ENCODE assay signal across 8 mouse cellular contexts in the genomic region with DNA sequence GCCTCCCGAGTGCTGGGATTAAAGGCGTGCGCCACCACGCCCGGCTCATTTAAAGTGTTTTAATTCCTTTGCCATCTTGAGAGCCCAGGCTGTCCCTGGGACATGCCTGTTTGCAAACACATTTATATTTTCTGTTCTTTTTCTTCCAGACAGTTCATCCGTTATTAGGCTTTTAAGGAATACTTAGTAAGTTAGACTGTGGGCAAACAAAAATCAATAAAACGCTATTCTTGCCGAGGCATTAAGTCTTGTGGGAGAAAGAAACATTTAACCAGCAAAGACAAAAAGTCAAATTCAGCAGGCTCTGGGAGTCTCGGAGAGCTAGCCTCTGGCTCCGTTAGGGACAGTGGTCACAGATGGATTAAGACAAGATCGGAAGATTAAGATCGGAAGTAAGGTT. TPM values are rescaled to one million over a fixed set of nuclear protein-coding genes. Genes with fewer than 3 reads are reported as not detected.
DNase-seq lines count a peak whose midpoint lies in the region; ATAC-seq and TF ChIP-seq lines count a peak whose summit lies in the region.
"Had no signal": no experiment of that assay in that cellular context is flagged by ENCODE, and none has a peak within 500 bp of the region (broad histone marks: within the 10 kb centered on the region; RNA-seq: fewer than 3 reads in every experiment).

No protein-coding gene starts in this region.

- intact Hi-C loops in heart, postnatal 36 days (cut with DNase I) = loop anchor here (10.0 kb wide), 1 partner anchor 207 kb away; the partner anchor contains the start of gene Yeats4

- H3K27ac ChIP-seq in heart, postnatal 0 days (ENCODE audit: low read depth) = no peak overlapping the region
- H3K27ac ChIP-seq in stomach, embryonic 14.5 days (ENCODE audit: low read length) = no peak overlapping the region
- H3K27ac ChIP-seq in stomach, postnatal 0 days (replicated peaks) = no peak overlapping the region
- no peak overlapping the region for H3K27ac ChIP-seq in liver, embryonic 13.5 days
- H3K27ac ChIP-seq: heart, embryonic 10.5 days had no signal

- no peaks in the 10 kb centered on the region for H3K9me3 ChIP-seq in heart, postnatal 0 days (replicated peaks; ENCODE audit: control insufficient read depth, low read length)
- no peaks in the 10 kb centered on the region for H3K9me3 ChIP-seq in stomach, embryonic 14.5 days (ENCODE audit: control insufficient read depth, low read depth, low read length)
- H3K9me3 ChIP-seq in stomach, postnatal 0 days (ENCODE audit: control insufficient read depth, low read length) = no peaks in the 10 kb centered on the region
- H3K9me3 ChIP-seq in liver, embryonic 13.5 days (replicated peaks) = no peaks in the 10 kb centered on the region
- H3K9me3 ChIP-seq: heart, embryonic 10.5 days had no signal

- 71% methylated on average over 12 of the region's 12 CpGs for WGBS in heart, postnatal 0 days
- WGBS in stomach, embryonic 14.5 days = 62% methylated on average over 12 of the region's 12 CpGs
- WGBS in stomach, postnatal 0 days = 62% methylated on average over 12 of the region's 12 CpGs
- 68% methylated on average over 12 of the region's 12 CpGs for WGBS in liver, embryonic 13.5 days (ENCODE audit: insufficient replicate concordance)

- H3K27me3 ChIP-seq in heart, postnatal 0 days (ENCODE audit: control insufficient read depth, insufficient read depth, low read length) = no peaks in the 10 kb centered on the region; the same call in 1 of the 2 replicates
- no peaks in the 10 kb centered on the region for H3K27me3 ChIP-seq in stomach, embryonic 14.5 days (ENCODE audit: control insufficient read depth, insufficient read depth, low read length)
- no peaks in the 10 kb centered on the region for H3K27me3 ChIP-seq in stomach, postnatal 0 days (ENCODE audit: control insufficient read depth, insufficient read depth, low read length)
- H3K27me3 ChIP-seq in liver, embryonic 13.5 days = no peaks in the 10 kb centered on the region

- no peaks in the 10 kb centered on the region for H3K36me3 ChIP-seq in heart, postnatal 0 days (replicated peaks; ENCODE audit: control insufficient read depth, insufficient read depth, low read length)
- no peaks in the 10 kb centered on the region for H3K36me3 ChIP-seq in stomach, embryonic 14.5 days (ENCODE audit: control insufficient read depth, insufficient read depth, low read length)
- no peaks in the 10 kb centered on the region for H3K36me3 ChIP-seq in stomach, postnatal 0 days (ENCODE audit: control insufficient read depth, insufficient read depth, low read length)
- no peaks in the 10 kb centered on the region for H3K36me3 ChIP-seq in liver, embryonic 13.5 days
- H3K36me3 ChIP-seq: heart, embryonic 10.5 days had no signal

- no peak overlapping the region for H3K9ac ChIP-seq in heart, postnatal 0 days (replicated peaks; ENCODE audit: low read depth, low read length)
- no peak overlapping the region for H3K9ac ChIP-seq in stomach, embryonic 14.5 days (replicated peaks; ENCODE audit: low read depth, low read length)
- no peak overlapping the region for H3K9ac ChIP-seq in stomach, postnatal 0 days (ENCODE audit: low read length)
- no peak overlapping the region for H3K9ac ChIP-seq in liver, embryonic 13.5 days

- H3K4me1 ChIP-seq in heart, postnatal 0 days (ENCODE audit: control insufficient read depth, insufficient read depth) = peaks cover 4% of the 10 kb centered on the region; the same call in 1 of the 2 replicates
- H3K4me1 ChIP-seq in stomach, embryonic 14.5 days (ENCODE audit: control insufficient read depth, insufficient read depth, low read length) = peaks cover 5% of the 10 kb centered on the region; the same call in 1 of the 2 replicates
- H3K4me1 ChIP-seq in stomach, postnatal 0 days (replicated peaks; ENCODE audit: control insufficient read depth, insufficient read depth) = 0 out of 2 replicates have a peak, but pooled peaks cover 2% of the 10 kb centered on the region
- peaks cover 25% of the 10 kb centered on the region for H3K4me1 ChIP-seq in liver, embryonic 13.5 days (replicated peaks)

- TF ChIP-seq EP300 in heart, postnatal 0 days (IDR thresholded peaks at IDR 0.05; ENCODE audit: low read depth) = no peak
- no peak for TF ChIP-seq EP300 in stomach, postnatal 0 days (optimal IDR thresholded peaks at IDR 0.05)

- no peak overlapping the region for H3K4me3 ChIP-seq in heart, postnatal 0 days (ENCODE audit: low read depth, low read length)
- no peak overlapping the region for H3K4me3 ChIP-seq in stomach, embryonic 14.5 days (ENCODE audit: low read depth, low read length)
- no peak overlapping the region for H3K4me3 ChIP-seq in stomach, postnatal 0 days (ENCODE audit: low read depth, low read length)
- no peak overlapping the region for H3K4me3 ChIP-seq in liver, embryonic 13.5 days (replicated peaks)

- no peak for TF ChIP-seq CTCF in heart, postnatal 0 days (IDR thresholded peaks at IDR 0.05; ENCODE audit: low read depth)
- TF ChIP-seq CTCF in stomach, postnatal 0 days (IDR thresholded peaks at IDR 0.05; ENCODE audit: low read depth) = no peak

- no peak for ATAC-seq in heart, postnatal 0 days (ENCODE audit: insufficient read depth, low read depth)
- no peak for ATAC-seq in stomach, embryonic 14.5 days (ENCODE audit: insufficient number of reproducible peaks, insufficient read depth, low FRiP score, low read depth)
- ATAC-seq in stomach, postnatal 0 days (ENCODE audit: low FRiP score, low TSS enrichment) = no peak
- ATAC-seq in liver, embryonic 13.5 days (ENCODE audit: low read depth) = no peak

- H3K4me2 ChIP-seq in heart, postnatal 0 days (ENCODE audit: low read depth, low read length) = peak overlapping the region; percentile 57
- peak overlapping the region; percentile 29 for H3K4me2 ChIP-seq in stomach, embryonic 14.5 days (replicated peaks; ENCODE audit: low read depth, low read length)
- no peak overlapping the region for H3K4me2 ChIP-seq in stomach, postnatal 0 days (replicated peaks; ENCODE audit: low read depth)
- peak overlapping the region; percentile 49; the same call in 1 of the 2 replicates for H3K4me2 ChIP-seq in liver, embryonic 13.5 days

- DNase-seq in heart, postnatal 0 days (ENCODE audit: low spot score) = no peak
- no peak for DNase-seq in heart, postnatal 36 days
- no peak for DNase-seq in stomach, postnatal 0 days (ENCODE audit: low spot score)
- DNase-seq in liver, embryonic 13.5 days = no peak
- DNase-seq in adrenal gland, postnatal 10 days = no peak
- DNase-seq in frontal cortex, postnatal 14 days (ENCODE audit: low spot score in 2 of 2) = no peak

RNA-seq across cellular contexts. Expression of gene Cpsf6, which starts 52.0 kb away (rescaled TPM):
- 57.8 and 82.3 TPM in 2 replicates for total RNA-seq in heart, postnatal 0 days (2014; rRNA removed; ENCODE audit: low replicate concordance)
- 53.2 and 55.7 TPM in 2 replicates for polyA plus RNA-seq in heart, postnatal 0 days (2015; fragmentation: Nextera tagmentation; extraction: Ambion mirVana)
- total RNA-seq in heart, postnatal 36 days (2021) = 10 to 100 TPM; 30.0 to 33.7 TPM
- polyA plus RNA-seq in stomach, embryonic 14.5 days (2014; fragmentation: Nextera tagmentation; extraction: Ambion mirVana) = 173 and 185 TPM in 2 replicates
- 52.5 and 53.6 TPM in 2 replicates for polyA plus RNA-seq in stomach, postnatal 0 days (2015; fragmentation: Nextera tagmentation; extraction: Ambion mirVana)
- polyA plus RNA-seq in liver, embryonic 13.5 days (2015; fragmentation: Nextera tagmentation; extraction: Ambion mirVana) = 69.2 and 87.2 TPM in 2 replicates
- 10 to 100 TPM; 69.7 to 81.3 TPM for total RNA-seq in adrenal gland, postnatal 10 days (2021)
